Mouse (Mus musculus) kidney, embryonic 16.5 days (tissue): ENCODE data around the gene Clic3. TPM values are rescaled to one million over a fixed set of nuclear protein-coding genes. Genes with fewer than 3 reads are reported as not detected.

Experiments used
- ATAC-seq: fragments of 200-750 bp; cut with Nextera tagmentation; 2 replicates; pipeline ENCODE4 v1.8.0; 2017; ENCODE audit warnings: moderate TSS enrichment; ENCODE audit not compliant: low FRiP score, low TSS enrichment
- H3K27ac ChIP-seq: fragments of 300-500 bp; sonication (generic); 2 replicates; pipeline ENCODE4 v1.5.1; 2014; ENCODE audit warnings: low read length
- H3K27me3 ChIP-seq: fragments of 300-500 bp; sonication (generic); 2 replicates; pipeline ENCODE4 v1.6.1; 2014; ENCODE audit warnings: low read length, control low read depth, mixed read lengths; ENCODE audit not compliant: insufficient read depth
- H3K36me3 ChIP-seq: fragments of 300-500 bp; sonication (generic); 2 replicates; pipeline ENCODE4 v1.6.1; 2014; ENCODE audit warnings: low read length, control low read depth, mixed read lengths; ENCODE audit not compliant: insufficient read depth
- H3K4me1 ChIP-seq: fragments of 300-500 bp; sonication (generic); 2 replicates; pipeline ENCODE4 v1.6.1; 2014; ENCODE audit warnings: low read length, control low read depth, mixed read lengths; ENCODE audit not compliant: insufficient read depth
- H3K4me2 ChIP-seq: fragments of 300-500 bp; sonication (generic); replicated peaks from 2 replicates; pipeline ENCODE4 v1.6.1; 2014; ENCODE audit warnings: low read depth, low read length
- H3K4me3 ChIP-seq: fragments of 300-500 bp; sonication (generic); 2 replicates; pipeline ENCODE4 v1.5.1; 2014; ENCODE audit warnings: mild to moderate bottlenecking, low read length
- H3K9ac ChIP-seq: fragments of 300-500 bp; sonication (generic); replicated peaks from 2 replicates; pipeline ENCODE4 v1.6.1; 2014; ENCODE audit warnings: low read length
- H3K9me3 ChIP-seq: fragments of 300-500 bp; sonication (generic); 2 replicates; pipeline ENCODE4 v1.6.1; 2016; ENCODE audit warnings: low read length, control low read depth
- WGBS: fragments of 180-500 bp; shearing (Covaris S2); extraction: QIAGEN DNeasy Blood & Tissue Kit; methylation state at CpG from one replicate; pipeline ENCODE4 v1.1.7; 2014; 5-methylcytosine and 5-hydroxymethylcytosine counted together
- polyA plus RNA-seq: library from polyadenylated mRNA; unstranded; fragments of >200 nt; fragmentation: Nextera tagmentation; extraction: Ambion mirVana; gene quantifications from 2 replicates; pipeline ENCODE4 v1.2.1, GENCODE M21; 2015

The Clic3 gene
- polyA plus RNA-seq, 1 experiment from 2014 or later: 8.5 TPM

DNA sequence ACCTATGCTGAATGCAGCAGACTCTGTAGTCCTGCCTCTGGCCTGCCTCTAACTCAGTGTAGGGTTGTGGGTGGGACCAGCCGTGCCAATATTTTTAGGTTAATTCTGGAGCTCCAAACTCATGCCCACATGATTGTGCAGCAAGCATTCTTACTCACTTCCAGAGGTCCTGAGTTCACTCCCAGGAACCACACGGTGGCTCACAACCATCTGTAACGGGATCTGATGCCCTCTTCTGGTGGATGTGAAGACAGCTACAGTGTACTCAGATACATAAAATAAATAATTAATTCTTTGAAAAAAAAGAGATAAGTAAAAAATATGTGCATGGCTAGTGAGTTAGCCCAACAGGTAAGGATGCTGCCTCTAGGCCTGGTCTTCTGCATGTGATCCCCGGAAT, 39.8 kb downstream of the Clic3 start:
- Histone ChIP-seq H3K36me3 (no peaks in the 10 kb centered on the region), H3K27me3 (no peaks in the 10 kb centered on the region), H3K4me1 (peaks cover 6% of the 10 kb centered on the region), H3K4me3 (no peak overlapping the region), H3K9ac (no peak overlapping the region), H3K9me3 (no peaks in the 10 kb centered on the region), H3K27ac (no peak overlapping the region), H3K4me2 (no peak overlapping the region)
- WGBS: 46% methylated on average over 4 of the region's 4 CpGs
- no peak for ATAC-seq

- WGBS: 44% methylated on average over 6 of the region's 6 CpGs
- peaks cover 2% of the 10 kb centered on the region for H3K36me3 ChIP-seq
- no peaks in the 10 kb centered on the region for H3K27me3 ChIP-seq
- H3K27ac ChIP-seq: peak overlapping the region; percentile 51
- ATAC-seq: no peak
- H3K4me2 ChIP-seq: no peak overlapping the region
- no peaks in the 10 kb centered on the region for H3K9me3 ChIP-seq
- H3K9ac ChIP-seq: no peak overlapping the region
- no peak overlapping the region for H3K4me3 ChIP-seq
- peaks cover 14% of the 10 kb centered on the region for H3K4me1 ChIP-seq
Measured at GRCm38 (mm10) chr2:25497846-25498575, 41.4 kb downstream of the Clic3 start.

- Histone ChIP-seq H3K4me3 (no peak overlapping the region), H3K9ac (no peak overlapping the region), H3K9me3 (no peaks in the 10 kb centered on the region), H3K36me3 (peaks cover 10% of the 10 kb centered on the region), H3K27ac (peak overlapping the region; percentile 51; the same call in 1 of the 2 replicates), H3K27me3 (no peaks in the 10 kb centered on the region), H3K4me2 (no peak overlapping the region), H3K4me1 (peaks cover 14% of the 10 kb centered on the region)
- 58% methylated on average over 15 of the region's 15 CpGs for whole genome bisulfite sequencing
- no peak for ATAC-seq
Measured at GRCm38 (mm10) chr2:25498622-25499478, 42.2 kb downstream of the Clic3 start.

DNA sequence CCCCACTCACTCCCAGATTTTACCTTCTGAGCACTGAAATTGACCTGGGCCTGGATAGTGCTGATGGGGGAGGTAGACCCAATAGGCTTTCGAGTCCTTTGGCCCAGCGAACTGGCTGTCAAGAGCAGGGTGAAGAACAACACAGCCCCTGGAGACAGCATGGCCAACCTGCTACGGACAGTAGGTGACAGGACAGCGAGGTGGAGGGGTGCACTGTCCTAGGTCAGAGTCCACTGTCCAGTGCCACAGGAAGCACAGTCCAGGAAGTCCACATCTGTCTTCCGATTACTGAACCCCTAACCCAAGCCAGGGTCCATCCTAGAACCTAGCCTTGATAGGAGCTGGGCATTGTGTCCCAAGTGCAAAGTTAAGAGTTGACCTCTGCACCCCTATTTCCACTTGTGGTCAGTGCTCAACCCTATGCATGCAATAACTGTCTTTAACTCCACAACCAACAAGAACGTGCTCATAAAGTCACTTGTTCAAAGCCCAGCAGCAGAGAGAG, 43.5 kb downstream of the Clic3 start:
- WGBS: 64% methylated on average over 6 of the region's 6 CpGs

GRCm38 (mm10) chr2:25500576-25501405, 44.2 kb downstream of the Clic3 start, which contains the start of gene Fbxw5:
Gene Fbxw5 (plus strand): TSS chr2:25500750.
- no peaks in the 10 kb centered on the region for H3K27me3 ChIP-seq
- no peaks in the 10 kb centered on the region for H3K9me3 ChIP-seq
- H3K27ac ChIP-seq: peak within 1 kb of the TSS; percentile 86
- H3K4me3 ChIP-seq: peak within 1 kb of the TSS; percentile 87
- peaks cover 14% of the 10 kb centered on the region for H3K4me1 ChIP-seq
- peak within 1 kb of the TSS; percentile 98 for H3K9ac ChIP-seq
- peak within 1 kb of the TSS; percentile 94 for H3K4me2 ChIP-seq
- peak; percentile 84 for ATAC-seq
- H3K36me3 ChIP-seq: peaks cover 24% of the 10 kb centered on the region
- under 1% methylated on average over 44 of the region's 44 CpGs for WGBS

More for the DNA sequence above, 43.5 kb downstream of the Clic3 start:
- Histone ChIP-seq H3K27ac (peak overlapping the region; percentile 68), H3K4me2 (peak overlapping the region; percentile 94), H3K9ac (peak overlapping the region; percentile 75), H3K9me3 (no peaks in the 10 kb centered on the region), H3K4me3 (peak overlapping the region; percentile 87), H3K27me3 (no peaks in the 10 kb centered on the region), H3K36me3 (peaks cover 22% of the 10 kb centered on the region), H3K4me1 (peaks cover 14% of the 10 kb centered on the region)
- peak; percentile 40 for ATAC-seq

DNA sequence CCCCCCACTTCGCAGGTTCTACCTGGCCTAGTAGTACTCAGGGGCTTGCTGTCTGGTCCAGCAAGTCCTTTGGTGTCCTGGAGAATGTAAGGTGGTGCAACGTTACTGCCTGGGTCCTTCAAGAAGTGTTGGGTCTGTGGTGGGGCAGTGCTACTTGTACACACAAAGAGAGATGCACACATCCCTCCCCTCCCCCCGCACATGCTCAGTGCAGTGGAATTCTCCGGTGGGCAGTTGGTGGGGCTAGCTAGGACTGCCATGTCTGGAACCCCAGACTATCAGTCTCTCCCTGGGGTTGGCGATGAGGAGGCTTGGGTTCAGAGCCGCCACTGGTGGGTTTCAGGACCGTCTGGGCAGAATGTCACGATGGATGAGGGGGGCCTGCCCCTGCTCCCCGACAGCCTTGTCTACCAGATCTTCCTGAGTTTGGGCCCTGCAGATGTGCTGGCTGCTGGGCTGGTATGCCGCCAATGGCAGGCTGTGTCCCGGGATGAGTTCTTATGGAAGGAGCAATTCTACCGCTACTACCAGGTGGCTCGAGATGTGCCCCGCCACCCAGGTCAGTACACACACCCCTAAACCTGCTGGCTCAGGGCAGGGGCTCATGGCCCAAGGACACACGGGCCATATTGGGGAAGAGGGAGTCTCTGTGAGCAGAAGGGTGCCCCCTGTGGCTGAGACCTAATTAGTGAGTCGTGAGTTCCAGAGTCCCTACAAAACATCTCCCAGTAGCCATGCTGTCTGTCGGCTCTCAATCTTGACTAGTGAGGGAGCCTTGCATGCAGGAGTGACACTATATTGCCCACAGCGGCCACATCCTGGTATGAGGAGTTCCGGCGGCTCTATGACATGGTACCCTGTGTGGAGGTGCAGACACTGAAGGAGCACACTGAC, 45.2 kb downstream of the Clic3 start, which contains the start of gene C8g:
Gene C8g, minus strand, starts transcription at position 127 of the 894 bp plus-strand sequence.
- peaks cover 14% of the 10 kb centered on the region for H3K4me1 ChIP-seq
- no peak for ATAC-seq
- 73% methylated on average over 19 of the region's 20 CpGs for WGBS

DNA sequence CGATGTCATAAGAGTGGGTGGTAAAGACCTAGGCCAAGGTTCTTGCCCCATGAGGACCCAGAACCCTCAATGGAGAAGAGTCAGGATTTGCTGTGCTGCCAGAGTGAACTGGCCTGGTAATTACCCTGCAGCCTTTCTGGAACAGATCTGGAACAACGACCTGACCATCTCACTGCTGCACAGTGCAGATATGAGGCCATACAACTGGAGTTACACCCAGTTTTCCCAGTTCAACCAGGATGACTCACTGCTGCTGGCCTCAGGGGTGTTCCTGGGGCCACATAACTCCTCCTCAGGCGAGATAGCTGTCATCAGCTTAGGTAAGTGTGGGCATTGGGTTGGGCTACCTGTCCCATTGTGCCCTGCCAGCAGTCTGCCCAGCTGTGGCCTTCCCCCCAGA, 46.1 kb downstream of the Clic3 start:
- H3K27ac ChIP-seq: no peak overlapping the region
- no peak overlapping the region for H3K4me2 ChIP-seq
- H3K9me3 ChIP-seq: no peaks in the 10 kb centered on the region
- no peak overlapping the region for H3K4me3 ChIP-seq
- no peaks in the 10 kb centered on the region for H3K27me3 ChIP-seq
- WGBS: 81% methylated on average over 3 of the region's 3 CpGs
- no peak for ATAC-seq
- H3K4me1 ChIP-seq: peaks cover 14% of the 10 kb centered on the region
- H3K9ac ChIP-seq: no peak overlapping the region
- peaks cover 24% of the 10 kb centered on the region for H3K36me3 ChIP-seq

More for the DNA sequence above, 45.2 kb downstream of the Clic3 start, which contains the start of gene C8g:
- Histone ChIP-seq H3K9ac (peak within 1 kb of the TSS; percentile 98), H3K36me3 (peaks cover 24% of the 10 kb centered on the region), H3K4me3 (peak within 1 kb of the TSS; percentile 87), H3K27me3 (no peaks in the 10 kb centered on the region), H3K27ac (peak within 1 kb of the TSS; percentile 86), H3K4me2 (peak within 1 kb of the TSS; percentile 94), H3K9me3 (no peaks in the 10 kb centered on the region)

DNA sequence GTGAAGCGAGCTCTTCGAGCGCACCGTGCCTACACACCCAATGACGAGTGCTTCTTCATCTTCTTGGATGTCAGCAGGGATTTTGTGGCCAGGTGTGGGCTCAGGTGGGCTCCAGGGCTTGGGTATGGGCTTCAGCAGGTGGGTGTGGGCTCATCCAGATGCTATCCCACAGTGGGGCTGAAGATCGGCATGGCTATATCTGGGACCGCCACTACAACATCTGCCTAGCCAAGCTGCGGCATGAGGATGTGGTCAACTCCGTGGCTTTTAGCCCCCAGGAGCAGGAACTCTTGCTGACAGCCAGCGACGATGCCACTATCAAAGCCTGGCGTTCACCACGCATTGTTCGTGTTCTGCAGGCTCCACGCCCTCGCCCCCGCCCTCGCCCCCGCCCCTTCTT, 47.9 kb downstream of the Clic3 start:
- Histone ChIP-seq H3K4me2 (no peak overlapping the region), H3K9me3 (no peaks in the 10 kb centered on the region), H3K4me3 (no peak overlapping the region), H3K36me3 (peaks cover 24% of the 10 kb centered on the region), H3K27ac (no peak overlapping the region), H3K27me3 (no peaks in the 10 kb centered on the region), H3K4me1 (peaks cover 14% of the 10 kb centered on the region), H3K9ac (no peak overlapping the region)
- ATAC-seq: no peak
- WGBS: 96% methylated on average over 15 of the region's 19 CpGs
